Mouse (Mus musculus) heart, postnatal 0 days (tissue): Measurements from ENCODE around the gene Fbxl20. TPM values are rescaled to one million over a fixed set of nuclear protein-coding genes. Genes with fewer than 3 reads are reported as not detected.

Experiments
- ATAC-seq: fragments of 200-750 bp; cut with Nextera tagmentation; 2 replicates; pipeline ENCODE4 v1.8.0; 2017; ENCODE audit warnings: low read depth, moderate number of reproducible peaks, moderate library complexity; ENCODE audit not compliant: insufficient read depth
- DNase-seq: peaks from one replicate; pipeline ENCODE4 v3.0.0-alpha.2; 2016; ENCODE audit warnings: low spot score
- H3K27ac ChIP-seq: fragments of 300-500 bp; sonication (generic); 2 replicates; pipeline ENCODE4 v1.5.1; 2014; ENCODE audit warnings: low read depth, mild to moderate bottlenecking
- H3K27me3 ChIP-seq: fragments of 300-500 bp; sonication (generic); 2 replicates; pipeline ENCODE4 v1.6.1; 2014; ENCODE audit warnings: low read length, mixed read lengths; ENCODE audit not compliant: control insufficient read depth, insufficient read depth
- H3K36me3 ChIP-seq: fragments of 300-500 bp; sonication (generic); replicated peaks from 2 replicates; pipeline ENCODE4 v1.6.1; 2014; ENCODE audit warnings: low read length, mixed read lengths; ENCODE audit not compliant: control insufficient read depth, insufficient read depth
- H3K4me1 ChIP-seq: fragments of 300-500 bp; sonication (generic); 2 replicates; pipeline ENCODE4 v1.6.1; 2014; ENCODE audit warnings: antibody characterized with exemption; ENCODE audit not compliant: control insufficient read depth, insufficient read depth
- H3K4me2 ChIP-seq: fragments of 300-500 bp; sonication (generic); 2 replicates; pipeline ENCODE4 v1.6.1; 2014; ENCODE audit warnings: low read depth, mild to moderate bottlenecking, low read length, moderate library complexity
- H3K4me3 ChIP-seq: fragments of 300-500 bp; sonication (generic); 2 replicates; pipeline ENCODE4 v1.5.1; 2014; ENCODE audit warnings: low read depth, low read length
- H3K9ac ChIP-seq: fragments of 300-500 bp; sonication (generic); replicated peaks from 2 replicates; pipeline ENCODE4 v1.6.1; 2014; ENCODE audit warnings: low read depth, low read length, mixed read lengths
- H3K9me3 ChIP-seq: fragments of 300-500 bp; sonication (generic); replicated peaks from 2 replicates; pipeline ENCODE4 v1.6.1; 2016; ENCODE audit warnings: low read length; ENCODE audit not compliant: control insufficient read depth
- CTCF ChIP-seq: IDR thresholded peaks from 2 replicates; pipeline ENCODE4 v1.5.1; 2016; ENCODE audit warnings: antibody characterized with exemption, control low read depth, low read depth
- EP300 ChIP-seq: IDR thresholded peaks from 2 replicates; pipeline ENCODE4 v1.6.1; 2016; ENCODE audit warnings: antibody characterized with exemption, low read depth
- WGBS: fragments of 180-500 bp; shearing (Covaris S2); extraction: QIAGEN DNeasy Blood & Tissue Kit; methylation state at CpG from one replicate; pipeline ENCODE4 v1.1.7; 2014; 5-methylcytosine and 5-hydroxymethylcytosine counted together
- polyA plus RNA-seq: library from polyadenylated mRNA; unstranded; fragments of >200 nt; fragmentation: Nextera tagmentation; extraction: Ambion mirVana; gene quantifications from 2 replicates; pipeline ENCODE4 v1.2.1, GENCODE M21; 2015
- total RNA-seq: library from RNA; depleted of rRNA; stranded (reverse); fragments of >200 nt; gene quantifications from 2 replicates; pipeline ENCODE4 v1.2.3, GENCODE M21; 2014; ENCODE audit warnings: low replicate concordance

Fbxl20 gene
- total and polyA plus RNA-seq, 2 experiments from 2014 or later, result 8.8 to 12.5 TPM

GRCm38 (mm10) chr11:98086574-98086973 lies 63.6 kb downstream of the Fbxl20 start:
- 79% methylated on average over 7 of the region's 7 CpGs for WGBS
- no peak for ATAC-seq

GRCm38 (mm10) chr11:98086141-98086540 lies 64.1 kb downstream of the Fbxl20 start:
- Histone ChIP-seq H3K4me2 (no peak overlapping the region), H3K27me3 (no peaks in the 10 kb centered on the region), H3K27ac (no peak overlapping the region), H3K9ac (no peak overlapping the region), H3K4me1 (no peaks in the 10 kb centered on the region), H3K36me3 (peaks cover 30% of the 10 kb centered on the region), H3K4me3 (no peak overlapping the region), H3K9me3 (no peaks in the 10 kb centered on the region)
- 89% methylated on average over 9 of the region's 9 CpGs for WGBS
- TF ChIP-seq CTCF (no peak), EP300 (no peak)
- no peak for DNase-seq
- no peak for ATAC-seq

More at GRCm38 (mm10) chr11:98086574-98086973, 63.6 kb downstream of the Fbxl20 start:
- no peak overlapping the region for H3K4me2 ChIP-seq
- no peak for TF ChIP-seq EP300
- peak; percentile 21; the same call in 1 of the 2 replicates for TF ChIP-seq CTCF
- H3K27ac ChIP-seq, result no peak overlapping the region
- DNase-seq, result no peak
- H3K9me3 ChIP-seq, result no peaks in the 10 kb centered on the region
- H3K27me3 ChIP-seq, result no peaks in the 10 kb centered on the region
- H3K9ac ChIP-seq, result no peak overlapping the region
- H3K36me3 ChIP-seq, result peaks cover 34% of the 10 kb centered on the region
- H3K4me3 ChIP-seq, result no peak overlapping the region
- no peaks in the 10 kb centered on the region for H3K4me1 ChIP-seq

GRCm38 (mm10) chr11:98082745-98083144 lies 67.5 kb downstream of the Fbxl20 start:
- H3K36me3 ChIP-seq, result peaks cover 4% of the 10 kb centered on the region

GRCm38 (mm10) chr11:98080450-98080849 lies 69.8 kb downstream of the Fbxl20 start:
- no peak overlapping the region for H3K27ac ChIP-seq
- H3K4me2 ChIP-seq, result no peak overlapping the region
- no peak for TF ChIP-seq EP300
- TF ChIP-seq CTCF, result no peak
- no peak overlapping the region for H3K4me3 ChIP-seq
- H3K9me3 ChIP-seq, result no peaks in the 10 kb centered on the region
- no peak for ATAC-seq
- no peaks in the 10 kb centered on the region for H3K27me3 ChIP-seq
- no peak for DNase-seq
- H3K36me3 ChIP-seq, result no peaks in the 10 kb centered on the region; the same call in 1 of the 2 replicates
- H3K4me1 ChIP-seq, result peaks cover 7% of the 10 kb centered on the region
- H3K9ac ChIP-seq, result no peak overlapping the region
- WGBS, result 84% methylated on average over 6 of the region's 6 CpGs

More at GRCm38 (mm10) chr11:98082745-98083144, 67.5 kb downstream of the Fbxl20 start:
- H3K9ac ChIP-seq, result no peak overlapping the region
- H3K4me1 ChIP-seq, result no peaks in the 10 kb centered on the region
- no peak overlapping the region for H3K4me3 ChIP-seq
- no peaks in the 10 kb centered on the region for H3K9me3 ChIP-seq
- no peak for ATAC-seq
- no peak overlapping the region for H3K27ac ChIP-seq
- H3K4me2 ChIP-seq, result no peak overlapping the region
- TF ChIP-seq CTCF (no peak), EP300 (no peak)
- DNase-seq, result no peak
- no peaks in the 10 kb centered on the region for H3K27me3 ChIP-seq
- 86% methylated on average over 7 of the region's 7 CpGs for WGBS

- no peak overlapping the region for H3K4me3 ChIP-seq
- H3K4me1 ChIP-seq, result peaks cover 7% of the 10 kb centered on the region
- no peak overlapping the region for H3K4me2 ChIP-seq
- DNase-seq, result no peak
- no peaks in the 10 kb centered on the region for H3K9me3 ChIP-seq
- TF ChIP-seq EP300, result no peak
- no peak for TF ChIP-seq CTCF
- H3K36me3 ChIP-seq, result no peaks in the 10 kb centered on the region
- H3K27ac ChIP-seq, result no peak overlapping the region
- no peak overlapping the region; the same call in 1 of the 2 replicates for H3K9ac ChIP-seq
- 43% methylated on average over 8 of the region's 8 CpGs for WGBS
- ATAC-seq, result peak; percentile 41; the same call in 1 of the 2 replicates
- no peaks in the 10 kb centered on the region for H3K27me3 ChIP-seq
These were observed 73.1 kb downstream of the Fbxl20 start for GRCm38 (mm10) chr11:98077086-98077485.

- TF ChIP-seq CTCF (peak; percentile 86), EP300 (no peak)
- ATAC-seq (peak; percentile 74), DNase-seq (peak; percentile 84)
- WGBS, result 17% methylated on average over 13 of the region's 13 CpGs
- no peaks in the 10 kb centered on the region for H3K9me3 ChIP-seq
- H3K9ac ChIP-seq, result no peak overlapping the region
- no peaks in the 10 kb centered on the region for H3K36me3 ChIP-seq
- H3K27me3 ChIP-seq, result no peaks in the 10 kb centered on the region
- peak overlapping the region; percentile 7 for H3K27ac ChIP-seq
- H3K4me2 ChIP-seq, result peak overlapping the region; percentile 23
- no peak overlapping the region for H3K4me3 ChIP-seq
- H3K4me1 ChIP-seq, result peaks cover 7% of the 10 kb centered on the region
These were observed 74.9 kb downstream of the Fbxl20 start for GRCm38 (mm10) chr11:98075195-98075808.
